Mouse (Mus musculus) myocyte (in vitro differentiated cells): Measurements from ENCODE around the gene Ilvbl.

Experiments used
- CEBPB ChIP-seq: IDR thresholded peaks from 2 replicates; pipeline ENCODE4 v1.6.1; 2011; ENCODE audit warnings: mild to moderate bottlenecking, moderate library complexity; ENCODE audit not compliant: poor library complexity, insufficient read depth, severe bottlenecking
- E2F4 ChIP-seq: IDR thresholded peaks from one replicate; pipeline ENCODE4 v1.6.1; 2011; ENCODE audit warnings: mild to moderate bottlenecking, control low read depth, moderate library complexity; ENCODE audit not compliant: insufficient read depth
- MAX ChIP-seq: IDR thresholded peaks from one replicate; pipeline ENCODE4 v1.6.1; 2011; ENCODE audit warnings: low read depth, mild to moderate bottlenecking, control low read depth
- MYOD1 ChIP-seq, 3 experiments: IDR thresholded peaks; one replicate each; pipeline ENCODE4 v1.6.1; 2011; ENCODE audit warnings: control low read depth in 2 of 3, low read depth in 2 of 3, mild to moderate bottlenecking in 2 of 3, moderate library complexity in 1 of 3; ENCODE audit not compliant: insufficient read length in 2 of 3, control insufficient read depth in 1 of 3
- MYOG ChIP-seq, 3 experiments: IDR thresholded peaks; one replicate each; pipeline ENCODE4 v1.6.1; 2011; ENCODE audit warnings: control low read depth in 2 of 3, low read depth in 2 of 3, mild to moderate bottlenecking in 2 of 3; ENCODE audit not compliant: insufficient read length in 2 of 3, control insufficient read depth in 1 of 3, insufficient read depth in 1 of 3
- POLR2A ChIP-seq: IDR thresholded peaks from one replicate; pipeline ENCODE4 v1.6.1; 2011; ENCODE audit warnings: low read depth, mild to moderate bottlenecking, control low read depth, moderate library complexity; ENCODE audit not compliant: insufficient read length
- POLR2AphosphoS2 ChIP-seq: IDR thresholded peaks from one replicate; pipeline ENCODE4 v1.6.1; 2011; ENCODE audit warnings: low read depth, control low read depth; ENCODE audit not compliant: insufficient read length
- REST ChIP-seq: IDR thresholded peaks from one replicate; pipeline ENCODE4 v1.6.1; 2011; ENCODE audit warnings: mild to moderate bottlenecking, control low read depth, moderate library complexity; ENCODE audit not compliant: insufficient read depth, insufficient read length
- SRF ChIP-seq: IDR thresholded peaks from one replicate; pipeline ENCODE4 v1.6.1; 2011; ENCODE audit warnings: low read depth; ENCODE audit not compliant: control insufficient read depth, insufficient read length
- TCF12 ChIP-seq: IDR thresholded peaks from one replicate; pipeline ENCODE4 v1.6.1; 2011; ENCODE audit warnings: mild to moderate bottlenecking, control low read depth; ENCODE audit not compliant: poor library complexity, insufficient read depth, severe bottlenecking
- USF1 ChIP-seq: IDR thresholded peaks from one replicate; pipeline ENCODE4 v1.6.1; 2011; ENCODE audit warnings: low read depth, mild to moderate bottlenecking, control low read depth, moderate library complexity

GRCm38 (mm10) chr10:78632311-78632710 lies 58.2 kb downstream of the Ilvbl start:
- no peak for TF ChIP-seq POLR2A
- no peak for TF ChIP-seq SRF
- TF ChIP-seq REST = no peak
- no peak for TF ChIP-seq MYOG (IDR thresholded peaks at IDR 0.05; ENCODE audit: control insufficient read depth in 1 of 3, insufficient read depth in 1 of 3, insufficient read length in 2 of 3, low read depth in 2 of 3)
- no peak for TF ChIP-seq CEBPB
- no peak for TF ChIP-seq POLR2AphosphoS2
- TF ChIP-seq MYOD1 (IDR thresholded peaks at IDR 0.05; ENCODE audit: control insufficient read depth in 1 of 3, insufficient read length in 2 of 3, low read depth in 2 of 3) = no peak
- no peak for TF ChIP-seq MAX
- TF ChIP-seq USF1 = no peak
- TF ChIP-seq TCF12 = no peak
- TF ChIP-seq E2F4 = no peak
